Mouse (Mus musculus) heart, embryonic 16.5 days (tissue): ENCODE measurements at regions not wholly inside any gene's neighbourhood (a gene's known extent, or its start where the extent isn't known, plus 50 kb on each side); places are given as distances from the start of the nearest gene placed in this dataset.

Source experiments
- ATAC-seq: fragments of 200-750 bp; cut with Nextera tagmentation; replicated peaks from 2 replicates; pipeline ENCODE4 v1.8.0; 2017; ENCODE audit warnings: moderate number of reproducible peaks; ENCODE audit not compliant: insufficient read depth, low FRiP score; ENCODE audit errors: extremely low read depth
- H3K27ac ChIP-seq: fragments of 300-500 bp; sonication (generic); 2 replicates; pipeline ENCODE4 v1.5.1; 2014; ENCODE audit warnings: mild to moderate bottlenecking, low read length, control low read depth, moderate library complexity
- H3K27me3 ChIP-seq: fragments of 300-500 bp; sonication (generic); 2 replicates; pipeline ENCODE4 v1.6.1; 2014; ENCODE audit warnings: low read length, mixed read lengths; ENCODE audit not compliant: control insufficient read depth, insufficient read depth
- H3K36me3 ChIP-seq: fragments of 300-500 bp; sonication (generic); 2 replicates; pipeline ENCODE4 v1.6.1; 2014; ENCODE audit not compliant: control insufficient read depth, insufficient read depth
- H3K4me1 ChIP-seq: fragments of 300-500 bp; sonication (generic); 2 replicates; pipeline ENCODE4 v1.6.1; 2014; ENCODE audit warnings: low read length, mixed read lengths; ENCODE audit not compliant: control insufficient read depth, insufficient read depth
- H3K4me2 ChIP-seq: fragments of 300-500 bp; sonication (generic); 2 replicates; pipeline ENCODE4 v1.6.1; 2014; ENCODE audit warnings: low read depth, mild to moderate bottlenecking, control low read depth, low read length
- H3K4me3 ChIP-seq: fragments of 300-500 bp; sonication (generic); 2 replicates; pipeline ENCODE4 v1.5.1; 2014; ENCODE audit warnings: mild to moderate bottlenecking, control low read depth, low read length
- H3K9ac ChIP-seq: fragments of 300-500 bp; sonication (generic); 2 replicates; pipeline ENCODE4 v1.6.1; 2014; ENCODE audit warnings: low read length, control low read depth
- H3K9me3 ChIP-seq: fragments of 300-500 bp; sonication (generic); replicated peaks from 2 replicates; pipeline ENCODE4 v1.6.1; 2016; ENCODE audit warnings: low read length; ENCODE audit not compliant: control insufficient read depth
- WGBS: fragments of 180-500 bp; shearing (Covaris S2); extraction: QIAGEN DNeasy Blood & Tissue Kit; methylation state at CpG from one replicate; pipeline ENCODE4 v1.1.7; 2014; 5-methylcytosine and 5-hydroxymethylcytosine counted together

GRCm38 (mm10) chr1:130279180-130279579, 143.6 kb downstream of the Cd55b start:
- Histone ChIP-seq H3K4me2 (no peak overlapping the region), H3K36me3 (no peaks in the 10 kb centered on the region), H3K27me3 (no peaks in the 10 kb centered on the region), H3K4me3 (no peak overlapping the region), H3K27ac (no peak overlapping the region), H3K9me3 (0 out of 2 replicates have a peak, but pooled peaks cover 3% of the 10 kb centered on the region), H3K9ac (no peak overlapping the region), H3K4me1 (no peaks in the 10 kb centered on the region)
- ATAC-seq: no peak

DNA sequence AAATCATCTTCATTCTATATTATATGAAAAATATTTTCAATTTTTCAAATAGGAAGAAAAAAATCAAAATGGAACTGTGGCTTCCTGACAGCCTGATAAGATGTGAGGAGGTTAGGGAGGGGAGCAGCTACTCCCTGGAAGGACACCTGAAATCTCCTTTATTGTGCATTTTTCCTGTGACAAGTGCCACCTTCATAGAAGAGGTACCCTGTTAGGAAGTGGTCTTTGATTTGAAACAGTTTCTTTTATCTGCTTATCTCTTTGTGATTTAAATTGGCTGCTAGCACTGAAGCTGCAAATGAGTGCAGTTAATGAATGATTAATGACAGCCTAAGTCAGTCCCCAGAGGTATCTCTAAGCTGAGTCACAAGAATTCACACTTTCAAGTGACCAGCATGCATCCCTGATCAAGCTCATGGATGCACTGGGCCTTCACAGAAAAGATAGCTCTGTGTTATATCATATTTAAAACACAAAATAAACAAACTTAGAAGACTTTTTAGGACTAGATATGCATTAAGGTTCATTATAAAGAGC, 144.7 kb downstream of the Cd55b start:
- H3K27ac ChIP-seq: no peak overlapping the region
- no peak for ATAC-seq
- 0 out of 2 replicates have a peak, but pooled peaks cover 3% of the 10 kb centered on the region for H3K9me3 ChIP-seq
- no peaks in the 10 kb centered on the region for H3K4me1 ChIP-seq
- no peak overlapping the region for H3K4me3 ChIP-seq
- no peaks in the 10 kb centered on the region for H3K36me3 ChIP-seq
- H3K9ac ChIP-seq: no peak overlapping the region
- no peaks in the 10 kb centered on the region for H3K27me3 ChIP-seq
- H3K4me2 ChIP-seq: no peak overlapping the region

- Histone ChIP-seq H3K27me3 (no peaks in the 10 kb centered on the region), H3K27ac (no peak overlapping the region), H3K9ac (no peak overlapping the region), H3K4me1 (no peaks in the 10 kb centered on the region), H3K4me2 (no peak overlapping the region), H3K36me3 (no peaks in the 10 kb centered on the region), H3K4me3 (no peak overlapping the region), H3K9me3 (0 out of 2 replicates have a peak, but pooled peaks cover 3% of the 10 kb centered on the region)
- no peak for ATAC-seq
- WGBS: 41% methylated on average over 3 of the region's 3 CpGs
These were observed 145.9 kb downstream of the Cd55b start for GRCm38 (mm10) chr1:130276885-130277284.

- Histone ChIP-seq H3K27ac (no peak overlapping the region), H3K4me1 (no peaks in the 10 kb centered on the region), H3K27me3 (no peaks in the 10 kb centered on the region), H3K4me2 (no peak overlapping the region), H3K4me3 (no peak overlapping the region), H3K36me3 (no peaks in the 10 kb centered on the region), H3K9me3 (0 out of 2 replicates have a peak, but pooled peaks cover 3% of the 10 kb centered on the region), H3K9ac (no peak overlapping the region)
- WGBS: 58% methylated on average over 2 of the region's 2 CpGs
- no peak for ATAC-seq
These were observed 146.8 kb downstream of the Cd55b start for GRCm38 (mm10) chr1:130276005-130276404.

GRCm38 (mm10) chr1:130274470-130274869, 148.3 kb downstream of the Cd55b start:
- 54% methylated on average over 4 of the region's 4 CpGs for WGBS
- no peak for ATAC-seq
- Histone ChIP-seq H3K36me3 (no peaks in the 10 kb centered on the region), H3K4me1 (no peaks in the 10 kb centered on the region), H3K27me3 (no peaks in the 10 kb centered on the region), H3K9ac (no peak overlapping the region), H3K4me3 (no peak overlapping the region), H3K4me2 (no peak overlapping the region), H3K27ac (no peak overlapping the region), H3K9me3 (0 out of 2 replicates have a peak, but pooled peaks cover 3% of the 10 kb centered on the region)

- Histone ChIP-seq H3K27me3 (no peaks in the 10 kb centered on the region), H3K4me3 (no peak overlapping the region), H3K9ac (no peak overlapping the region), H3K4me2 (no peak overlapping the region), H3K36me3 (no peaks in the 10 kb centered on the region), H3K9me3 (no peaks in the 10 kb centered on the region), H3K27ac (no peak overlapping the region), H3K4me1 (no peaks in the 10 kb centered on the region)
- WGBS: 78% methylated on average over 2 of the region's 2 CpGs
- ATAC-seq: no peak
These were observed 152.4 kb downstream of the Cd55b start for GRCm38 (mm10) chr1:130270457-130270856.
